Mouse (Mus musculus): ENCODE results near the gene Nrxn3. TPM values are rescaled to one million over a fixed set of nuclear protein-coding genes. Genes with fewer than 3 reads are reported as not detected.

The Nrxn3 gene
- polyA plus RNA-seq, 1 experiment from 2014 or later, result 5.2 TPM

- no peak overlapping the region for H3K9ac ChIP-seq (ENCODE audit: low read depth, low read length)
- no peaks in the 10 kb centered on the region for H3K27me3 ChIP-seq (ENCODE audit: control insufficient read depth, insufficient read depth, low read length)
- WGBS, result 84% methylated on average over 1 of the region's 1 CpGs
- no peaks in the 10 kb centered on the region for H3K36me3 ChIP-seq (ENCODE audit: control insufficient read depth, insufficient read depth, low read length)
- H3K4me2 ChIP-seq (replicated peaks; ENCODE audit: low read depth, low read length), result no peak overlapping the region
- ATAC-seq (ENCODE audit: low FRiP score, low TSS enrichment), result no peak
- no peak overlapping the region for H3K4me3 ChIP-seq (ENCODE audit: low read length)
- H3K9me3 ChIP-seq (ENCODE audit: control insufficient read depth, low read length), result no peaks in the 10 kb centered on the region
- H3K27ac ChIP-seq (ENCODE audit: low read depth, low read length), result no peak overlapping the region
- no peaks in the 10 kb centered on the region for H3K4me1 ChIP-seq (ENCODE audit: control insufficient read depth, insufficient read depth, low read length)
These were observed 70.6 kb downstream of the Nrxn3 start for GRCm38 (mm10) chr12:88793314-88793713.

DNA sequence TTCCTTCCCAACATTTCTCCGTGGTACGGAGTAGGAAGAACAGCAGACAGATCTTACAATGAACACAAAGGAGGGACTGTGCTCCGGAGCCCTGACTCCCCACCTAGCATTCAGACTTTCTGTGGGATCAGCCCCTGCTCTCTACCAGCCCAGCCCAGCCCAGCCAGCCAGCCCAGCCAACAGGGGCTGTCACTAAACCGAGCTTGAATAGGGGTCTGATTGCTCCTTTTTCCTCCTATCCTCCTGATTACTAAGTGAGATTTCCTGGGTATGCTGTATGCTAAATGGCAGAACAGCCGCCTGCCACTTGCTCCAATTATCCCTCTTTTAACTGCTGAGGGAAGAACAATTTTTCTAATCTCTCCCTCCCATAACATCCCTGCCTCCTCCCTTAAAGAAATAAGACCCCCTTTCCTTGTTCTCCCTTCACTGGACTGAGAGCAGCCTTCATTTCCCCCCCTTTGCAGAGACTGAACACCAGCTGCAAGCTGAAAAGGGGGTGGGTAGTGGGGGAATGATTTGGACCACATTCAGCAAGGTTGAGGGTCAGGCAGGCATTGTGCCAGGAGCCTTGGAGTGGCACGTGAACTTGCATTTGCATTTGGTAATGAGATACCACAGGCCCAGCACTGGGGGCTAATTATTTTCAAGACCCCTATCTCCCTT lies 78.4 kb downstream of the Nrxn3 start:
- no peaks in the 10 kb centered on the region for H3K9me3 ChIP-seq (ENCODE audit: control insufficient read depth, low read length)

GRCm38 (mm10) chr12:88801656-88802007 lies 79.0 kb downstream of the Nrxn3 start:
- Histone ChIP-seq H3K27me3 (ENCODE audit: control insufficient read depth, insufficient read depth, low read length) (no peaks in the 10 kb centered on the region), H3K36me3 (ENCODE audit: control insufficient read depth, insufficient read depth, low read length) (no peaks in the 10 kb centered on the region), H3K27ac (ENCODE audit: low read depth, low read length) (no peak overlapping the region), H3K9ac (ENCODE audit: low read depth, low read length) (no peak overlapping the region), H3K4me2 (replicated peaks; ENCODE audit: low read depth, low read length) (no peak overlapping the region), H3K4me1 (ENCODE audit: control insufficient read depth, insufficient read depth, low read length) (0 out of 2 replicates have a peak, but pooled peaks cover 3% of the 10 kb centered on the region), H3K9me3 (ENCODE audit: control insufficient read depth, low read length) (no peaks in the 10 kb centered on the region), H3K4me3 (ENCODE audit: low read length) (no peak overlapping the region)
- no peak for ATAC-seq (ENCODE audit: low FRiP score, low TSS enrichment)
- WGBS, result 70% methylated on average over 1 of the region's 1 CpGs

More for the DNA sequence above, 78.4 kb downstream of the Nrxn3 start:
- no peak overlapping the region for H3K9ac ChIP-seq (ENCODE audit: low read depth, low read length)
- peak; percentile 46; the same call in 1 of the 2 replicates for ATAC-seq (ENCODE audit: low FRiP score, low TSS enrichment)
- no peak overlapping the region for H3K27ac ChIP-seq (ENCODE audit: low read depth, low read length)
- H3K27me3 ChIP-seq (ENCODE audit: control insufficient read depth, insufficient read depth, low read length), result no peaks in the 10 kb centered on the region
- H3K36me3 ChIP-seq (ENCODE audit: control insufficient read depth, insufficient read depth, low read length), result no peaks in the 10 kb centered on the region
- H3K4me1 ChIP-seq (ENCODE audit: control insufficient read depth, insufficient read depth, low read length), result 0 out of 2 replicates have a peak, but pooled peaks cover 3% of the 10 kb centered on the region
- no peak overlapping the region for H3K4me3 ChIP-seq (ENCODE audit: low read length)
- no peak overlapping the region for H3K4me2 ChIP-seq (replicated peaks; ENCODE audit: low read depth, low read length)
- WGBS, result 24% methylated on average over 6 of the region's 6 CpGs

DNA sequence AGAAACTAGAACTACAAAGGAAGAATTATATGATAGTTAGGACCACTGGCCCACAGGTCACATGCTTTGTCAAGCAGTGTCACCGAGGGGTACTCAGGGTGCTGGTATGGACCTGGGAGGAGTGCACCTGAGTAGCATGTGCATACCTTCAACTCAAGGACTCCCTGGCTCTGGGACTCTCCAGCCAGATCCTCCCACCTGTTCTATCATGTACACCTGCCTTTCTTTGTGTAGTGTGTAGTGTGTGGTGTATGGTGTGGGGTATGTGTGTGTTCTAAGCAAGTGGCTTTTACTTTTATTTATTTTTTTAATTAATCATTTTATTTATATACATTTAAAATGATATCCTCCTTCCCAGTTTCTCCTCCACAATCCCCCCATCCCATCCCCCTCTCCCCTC lies 86.3 kb downstream of the Nrxn3 start:
- 95% methylated on average over 1 of the region's 1 CpGs for WGBS
- no peaks in the 10 kb centered on the region for H3K4me1 ChIP-seq (ENCODE audit: control insufficient read depth, insufficient read depth, low read length)
- no peak for ATAC-seq (ENCODE audit: low FRiP score, low TSS enrichment)

DNA sequence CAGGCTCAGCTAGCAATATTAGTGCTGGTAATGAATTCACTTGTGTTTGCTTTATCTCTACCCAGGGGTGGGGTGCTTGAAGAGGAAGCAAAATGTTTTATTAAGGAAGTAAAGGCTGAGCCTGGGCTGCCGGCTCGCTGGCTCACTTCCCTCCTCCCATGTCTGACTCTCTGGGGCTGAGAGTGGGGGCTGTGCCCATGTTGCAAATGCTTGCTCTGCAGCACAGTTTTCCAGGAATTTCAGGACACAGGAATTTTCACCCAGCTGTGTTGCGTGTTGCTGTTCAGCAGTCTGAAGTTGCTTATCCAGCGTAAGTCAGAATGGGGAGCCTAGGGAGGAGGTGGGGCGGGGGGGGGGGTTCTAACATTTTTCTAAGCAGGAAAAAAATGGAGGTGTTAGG lies 89.5 kb downstream of the Nrxn3 start:
- WGBS, result 36% methylated on average over 5 of the region's 5 CpGs
- H3K4me3 ChIP-seq (ENCODE audit: low read length), result no peak overlapping the region
- H3K9me3 ChIP-seq (ENCODE audit: control insufficient read depth, low read length), result no peaks in the 10 kb centered on the region
- no peaks in the 10 kb centered on the region for H3K36me3 ChIP-seq (ENCODE audit: control insufficient read depth, insufficient read depth, low read length)
- H3K4me1 ChIP-seq (ENCODE audit: control insufficient read depth, insufficient read depth, low read length), result no peaks in the 10 kb centered on the region
- H3K27me3 ChIP-seq (ENCODE audit: control insufficient read depth, insufficient read depth, low read length), result no peaks in the 10 kb centered on the region
- peak; percentile 52; the same call in 1 of the 2 replicates for ATAC-seq (ENCODE audit: low FRiP score, low TSS enrichment)
- no peak overlapping the region for H3K9ac ChIP-seq (ENCODE audit: low read depth, low read length)
- no peak overlapping the region for H3K4me2 ChIP-seq (replicated peaks; ENCODE audit: low read depth, low read length)
- no peak overlapping the region for H3K27ac ChIP-seq (ENCODE audit: low read depth, low read length)

More for the DNA sequence above, 86.3 kb downstream of the Nrxn3 start:
- no peaks in the 10 kb centered on the region for H3K27me3 ChIP-seq (ENCODE audit: control insufficient read depth, insufficient read depth, low read length)
- no peak overlapping the region for H3K9ac ChIP-seq (ENCODE audit: low read depth, low read length)
- no peak overlapping the region for H3K27ac ChIP-seq (ENCODE audit: low read depth, low read length)
- no peaks in the 10 kb centered on the region for H3K36me3 ChIP-seq (ENCODE audit: control insufficient read depth, insufficient read depth, low read length)
- H3K4me3 ChIP-seq (ENCODE audit: low read length), result no peak overlapping the region
- no peak overlapping the region for H3K4me2 ChIP-seq (replicated peaks; ENCODE audit: low read depth, low read length)
- H3K9me3 ChIP-seq (ENCODE audit: control insufficient read depth, low read length), result no peaks in the 10 kb centered on the region

GRCm38 (mm10) chr12:88816865-88817264 lies 94.2 kb downstream of the Nrxn3 start:
- no peaks in the 10 kb centered on the region for H3K9me3 ChIP-seq (ENCODE audit: control insufficient read depth, low read length)
- no peak overlapping the region for H3K4me3 ChIP-seq (ENCODE audit: low read length)
- 81% methylated on average over 5 of the region's 5 CpGs for WGBS
- H3K27me3 ChIP-seq (ENCODE audit: control insufficient read depth, insufficient read depth, low read length), result no peaks in the 10 kb centered on the region
- H3K27ac ChIP-seq (ENCODE audit: low read depth, low read length), result no peak overlapping the region
- H3K4me1 ChIP-seq (ENCODE audit: control insufficient read depth, insufficient read depth, low read length), result no peaks in the 10 kb centered on the region; the same call in 1 of the 2 replicates
- H3K4me2 ChIP-seq (replicated peaks; ENCODE audit: low read depth, low read length), result no peak overlapping the region
- H3K9ac ChIP-seq (ENCODE audit: low read depth, low read length), result no peak overlapping the region
- H3K36me3 ChIP-seq (ENCODE audit: control insufficient read depth, insufficient read depth, low read length), result no peaks in the 10 kb centered on the region
- ATAC-seq (ENCODE audit: low FRiP score, low TSS enrichment), result no peak

DNA sequence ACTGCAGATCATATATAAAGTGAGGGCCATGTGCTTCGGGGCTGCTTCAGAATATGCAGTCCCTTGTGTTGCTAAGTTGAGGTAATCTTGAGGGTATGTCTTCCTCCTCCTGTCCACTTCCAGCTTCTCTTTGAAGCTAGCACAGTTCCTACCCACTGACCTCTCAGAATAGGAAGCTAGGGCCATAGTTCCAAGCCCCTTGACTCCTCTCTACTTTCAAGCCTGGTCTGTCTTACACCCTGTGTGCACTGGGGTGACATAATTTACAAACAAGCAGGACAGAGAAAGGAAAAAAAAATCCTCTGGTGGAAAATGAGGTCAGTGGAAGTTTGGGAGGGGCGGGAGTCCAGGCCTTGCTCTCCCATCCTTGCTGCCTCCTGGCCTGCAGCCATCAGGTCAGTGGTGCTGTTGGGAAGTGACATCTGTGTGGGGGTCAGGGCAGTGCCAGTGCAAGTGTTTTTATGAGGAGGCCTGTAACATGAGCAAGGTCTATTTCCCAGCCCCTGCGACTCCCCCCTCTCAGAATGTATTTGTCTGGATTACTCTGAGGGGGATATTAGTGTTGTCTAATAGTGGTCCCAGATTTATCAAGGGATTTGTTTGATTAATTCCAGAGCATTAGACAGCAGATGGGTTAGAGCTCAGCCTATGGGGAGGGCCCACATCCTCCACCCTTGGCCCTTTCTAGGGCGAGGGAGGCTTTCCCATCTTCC lies 96.1 kb downstream of the Nrxn3 start:
- Histone ChIP-seq H3K4me3 (ENCODE audit: low read length) (no peak overlapping the region), H3K9ac (ENCODE audit: low read depth, low read length) (no peak overlapping the region), H3K27ac (ENCODE audit: low read depth, low read length) (no peak overlapping the region), H3K4me1 (ENCODE audit: control insufficient read depth, insufficient read depth, low read length) (no peaks in the 10 kb centered on the region; the same call in 1 of the 2 replicates), H3K4me2 (replicated peaks; ENCODE audit: low read depth, low read length) (no peak overlapping the region), H3K9me3 (ENCODE audit: control insufficient read depth, low read length) (no peaks in the 10 kb centered on the region), H3K36me3 (ENCODE audit: control insufficient read depth, insufficient read depth, low read length) (no peaks in the 10 kb centered on the region), H3K27me3 (ENCODE audit: control insufficient read depth, insufficient read depth, low read length) (no peaks in the 10 kb centered on the region)
- WGBS, result 34% methylated on average over 4 of the region's 4 CpGs
- ATAC-seq (ENCODE audit: low FRiP score, low TSS enrichment), result peak; percentile 84

DNA sequence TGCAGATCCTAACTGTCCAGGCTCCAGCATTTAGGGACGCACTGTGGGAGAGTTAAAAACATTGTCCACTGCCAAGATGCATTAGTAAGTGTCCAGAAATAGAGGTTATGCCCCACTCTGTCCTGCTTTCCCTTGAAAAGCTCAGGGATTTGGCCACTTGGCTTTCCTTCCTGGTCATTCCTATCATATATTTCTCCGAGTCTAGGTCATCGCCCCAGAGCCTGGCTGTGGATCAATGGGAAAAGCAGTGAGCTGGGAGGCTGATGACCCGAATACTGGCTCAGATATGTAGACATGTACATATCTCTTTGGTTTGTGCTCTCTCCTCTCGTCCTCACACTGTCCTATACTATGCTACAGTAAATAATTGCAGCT lies 96.6 kb downstream of the Nrxn3 start:
- ATAC-seq (ENCODE audit: low FRiP score, low TSS enrichment), result no peak
- no peak overlapping the region for H3K9ac ChIP-seq (ENCODE audit: low read depth, low read length)
- no peaks in the 10 kb centered on the region for H3K9me3 ChIP-seq (ENCODE audit: control insufficient read depth, low read length)
- H3K27me3 ChIP-seq (ENCODE audit: control insufficient read depth, insufficient read depth, low read length), result no peaks in the 10 kb centered on the region
- no peak overlapping the region for H3K27ac ChIP-seq (ENCODE audit: low read depth, low read length)
- H3K36me3 ChIP-seq (ENCODE audit: control insufficient read depth, insufficient read depth, low read length), result no peaks in the 10 kb centered on the region
- H3K4me3 ChIP-seq (ENCODE audit: low read length), result no peak overlapping the region
- 56% methylated on average over 5 of the region's 5 CpGs for WGBS
- no peak overlapping the region for H3K4me2 ChIP-seq (replicated peaks; ENCODE audit: low read depth, low read length)
- H3K4me1 ChIP-seq (ENCODE audit: control insufficient read depth, insufficient read depth, low read length), result no peaks in the 10 kb centered on the region; the same call in 1 of the 2 replicates

DNA sequence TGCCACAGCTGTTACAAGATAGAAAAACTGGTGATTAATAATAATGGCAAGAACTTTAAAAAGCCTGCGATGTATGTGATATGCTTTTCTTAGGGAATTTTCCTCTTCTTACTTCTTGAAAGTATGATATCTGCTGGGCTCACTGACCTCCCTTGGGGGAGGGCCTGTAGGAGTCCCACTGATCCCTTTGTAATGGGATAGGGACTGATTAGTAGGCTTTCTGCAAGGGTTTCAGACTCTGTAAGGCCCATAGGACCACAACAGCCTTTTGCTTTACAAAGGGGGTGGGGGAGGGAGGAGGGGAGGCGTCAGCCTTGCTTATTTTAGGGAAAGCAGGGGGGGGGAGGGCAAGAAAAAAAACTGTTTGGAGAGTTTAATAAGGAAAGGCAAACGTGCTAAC lies 97.5 kb downstream of the Nrxn3 start:
- no peak for ATAC-seq (ENCODE audit: low FRiP score, low TSS enrichment)
- WGBS, result 14% methylated on average over 3 of the region's 3 CpGs
- no peaks in the 10 kb centered on the region for H3K9me3 ChIP-seq (ENCODE audit: control insufficient read depth, low read length)

More for the DNA sequence above, 97.5 kb downstream of the Nrxn3 start:
- H3K4me2 ChIP-seq (replicated peaks; ENCODE audit: low read depth, low read length), result no peak overlapping the region
- H3K4me1 ChIP-seq (ENCODE audit: control insufficient read depth, insufficient read depth, low read length), result no peaks in the 10 kb centered on the region; the same call in 1 of the 2 replicates
- no peaks in the 10 kb centered on the region for H3K36me3 ChIP-seq (ENCODE audit: control insufficient read depth, insufficient read depth, low read length)
- no peak overlapping the region for H3K9ac ChIP-seq (ENCODE audit: low read depth, low read length)
- H3K27me3 ChIP-seq (ENCODE audit: control insufficient read depth, insufficient read depth, low read length), result no peaks in the 10 kb centered on the region
- H3K4me3 ChIP-seq (ENCODE audit: low read length), result no peak overlapping the region
- no peak overlapping the region for H3K27ac ChIP-seq (ENCODE audit: low read depth, low read length)

All from kidney, embryonic 14.5 days (tissue).